Mouse (Mus musculus): ENCODE measurements around the gene Hmx3.

Hmx3 gene

DNA sequence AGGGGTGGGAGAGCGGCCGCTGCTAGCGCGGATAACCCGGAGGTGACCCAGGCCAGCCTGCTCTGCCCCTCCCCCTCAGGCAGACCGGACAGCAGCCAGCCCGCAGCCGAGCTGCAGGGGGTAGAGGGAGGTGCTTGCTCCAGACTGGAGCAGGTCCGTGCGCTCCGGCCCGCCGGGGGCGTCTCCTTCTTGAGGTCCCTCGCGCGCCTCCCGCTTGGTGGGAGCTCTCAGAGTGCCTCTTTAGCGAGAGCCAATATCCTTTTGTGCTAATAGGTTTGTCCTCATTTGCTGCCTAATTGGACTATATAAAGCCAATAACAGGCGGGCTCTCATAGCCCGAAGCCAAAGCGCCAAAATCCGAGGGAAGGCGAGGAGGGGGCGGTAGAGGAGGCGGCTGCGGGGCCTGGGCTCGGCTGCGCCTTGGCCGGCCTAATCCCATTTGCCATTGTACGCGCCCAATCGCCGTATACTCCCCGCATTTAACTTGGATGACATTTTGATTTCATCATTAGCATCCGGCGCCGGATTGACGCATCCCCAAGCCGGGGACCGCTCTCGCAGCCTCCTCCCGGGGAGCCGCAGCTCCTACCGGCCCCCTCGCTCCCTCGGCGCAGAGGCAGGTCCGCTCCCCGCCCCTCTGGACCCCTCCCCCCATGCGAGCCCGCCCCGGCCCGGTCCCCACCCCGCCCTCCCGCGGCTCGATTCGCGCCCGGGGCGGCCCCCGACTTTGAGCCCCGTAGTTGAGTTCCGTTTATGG is at the start of gene Hmx3:
Gene Hmx3 (plus strand): TSS at position 753 of the 757 bp plus-strand sequence.
- in situ Hi-C loops (cut with MboI; ENCODE audit: low sequenced_read_pairs) = no loop called here

DNA sequence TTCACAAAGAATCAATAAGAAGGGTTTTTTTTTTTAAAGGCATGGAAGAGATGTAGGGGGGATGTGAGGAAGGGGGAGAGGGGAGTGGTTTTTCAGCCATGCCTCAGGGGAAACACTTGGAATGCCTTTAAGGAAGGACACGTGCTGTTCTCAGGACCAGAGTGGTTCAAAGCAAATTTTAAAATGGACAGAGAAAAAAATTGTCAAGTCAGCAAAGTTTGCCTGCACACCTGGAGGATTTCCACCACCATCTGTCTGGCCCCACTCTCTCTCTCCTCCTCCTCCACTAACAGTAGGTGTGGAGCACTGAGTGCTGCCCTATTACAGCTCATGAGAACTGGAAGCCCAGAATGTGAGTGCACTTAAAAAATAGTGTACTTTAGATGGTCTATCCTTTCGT is 38.9 kb upstream of the Hmx3 start:
- in situ Hi-C loops (cut with MboI; ENCODE audit: low sequenced_read_pairs) = no loop called here

DNA sequence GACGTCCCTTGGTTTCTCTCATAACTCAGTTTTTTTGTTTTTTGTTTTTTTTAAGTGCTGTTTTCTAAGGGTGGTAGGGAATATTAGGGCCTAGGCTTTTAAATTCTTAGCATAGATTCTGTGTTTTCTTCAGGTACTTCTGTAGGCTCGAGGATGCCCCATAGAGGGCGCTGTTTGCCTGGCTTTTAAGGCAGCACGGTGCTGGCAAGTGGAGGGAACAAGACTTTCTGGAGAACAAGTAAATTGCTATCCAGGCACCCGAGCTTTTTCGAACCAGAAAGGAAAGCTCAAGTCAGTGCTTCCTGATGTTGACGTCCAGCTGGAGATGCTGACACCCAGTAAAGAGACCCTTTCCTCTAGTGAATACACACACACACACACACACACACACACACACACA is 2.7 kb upstream of the Hmx3 start:
- in situ Hi-C loops (cut with MboI; ENCODE audit: low sequenced_read_pairs) = loop anchor here (10.0 kb wide), 1 partner anchor 345 kb away; no protein-coding TSS in a partner anchor

DNA sequence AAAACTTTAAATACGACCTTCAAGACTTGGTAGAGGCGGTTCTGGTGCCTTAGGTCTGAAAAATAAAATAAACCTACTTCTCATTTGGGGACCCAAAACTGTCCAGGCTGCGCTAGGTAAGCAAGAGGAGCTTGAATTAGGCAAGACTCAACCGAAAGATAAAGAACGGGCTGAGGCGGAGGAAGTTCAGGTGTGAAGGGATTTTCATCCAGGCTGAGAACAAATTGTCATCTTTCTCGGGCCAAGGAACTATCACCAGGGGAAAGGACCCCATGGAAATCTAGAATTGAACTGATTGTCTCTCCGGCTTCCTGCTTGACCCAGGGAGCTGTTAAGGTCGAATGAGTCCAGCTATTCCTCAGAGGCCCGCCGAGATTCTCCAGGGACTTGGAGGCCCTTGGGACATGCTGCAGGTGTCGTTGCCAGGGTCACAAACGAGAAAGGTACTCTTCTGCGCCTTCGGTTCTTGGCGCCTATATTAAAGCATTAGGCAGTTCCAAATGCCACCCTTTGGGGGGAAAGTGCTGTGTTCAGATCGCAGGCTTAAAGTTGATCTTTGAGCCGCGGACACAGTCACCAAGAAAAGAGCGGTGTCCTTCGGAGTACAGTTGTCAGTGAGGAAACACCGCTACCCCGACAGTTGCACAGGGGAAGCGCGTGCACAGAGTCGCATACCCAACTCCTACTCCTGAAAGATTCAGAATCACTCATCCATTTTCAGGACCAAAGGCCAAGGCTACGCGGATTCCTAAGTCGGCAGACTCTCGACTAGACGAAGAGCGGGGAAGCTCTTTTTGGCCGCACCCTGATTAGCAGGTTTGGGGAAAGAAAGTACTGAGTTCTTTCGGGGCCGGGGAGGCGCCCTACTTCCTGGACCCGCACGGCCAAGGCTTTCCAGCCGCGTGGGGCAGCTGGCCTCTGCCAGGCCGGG is 1.2 kb upstream of the Hmx3 start:
- in situ Hi-C loops (cut with MboI; ENCODE audit: low sequenced_read_pairs) = no loop called here

DNA sequence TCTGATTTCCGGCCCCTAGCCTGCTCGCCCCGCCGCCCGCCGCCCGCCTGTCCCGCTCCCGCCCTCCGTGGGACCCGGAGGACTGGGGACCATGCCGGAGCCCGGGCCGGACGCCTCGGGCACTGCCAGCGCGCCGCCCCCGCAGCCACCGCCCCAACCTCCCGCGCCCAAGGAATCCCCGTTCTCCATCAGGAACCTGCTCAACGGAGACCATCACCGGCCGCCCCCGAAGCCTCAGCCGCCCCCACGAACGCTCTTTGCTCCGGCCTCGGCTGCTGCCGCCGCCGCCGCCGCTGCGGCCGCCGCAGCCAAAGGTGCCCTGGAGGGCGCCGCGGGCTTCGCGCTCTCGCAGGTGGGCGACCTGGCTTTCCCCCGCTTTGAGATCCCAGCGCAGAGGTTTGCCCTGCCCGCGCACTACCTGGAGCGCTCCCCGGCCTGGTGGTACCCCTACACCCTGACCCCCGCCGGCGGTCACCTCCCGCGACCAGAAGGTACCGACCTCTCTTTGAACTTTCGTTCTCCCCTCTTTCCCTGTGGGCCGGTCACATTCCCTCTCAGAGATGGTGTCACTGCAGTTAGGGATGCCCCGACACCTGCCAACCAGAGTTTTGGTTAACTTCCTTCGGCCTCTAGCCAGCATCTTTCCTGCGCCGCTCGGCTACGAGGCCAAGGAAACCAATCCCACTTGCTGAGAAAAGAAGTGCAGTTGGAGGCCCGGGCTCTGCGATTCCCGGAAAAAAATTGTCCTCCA is 380 bp downstream of the Hmx3 start:
- in situ Hi-C loops (cut with MboI; ENCODE audit: low sequenced_read_pairs) = no loop called here

DNA sequence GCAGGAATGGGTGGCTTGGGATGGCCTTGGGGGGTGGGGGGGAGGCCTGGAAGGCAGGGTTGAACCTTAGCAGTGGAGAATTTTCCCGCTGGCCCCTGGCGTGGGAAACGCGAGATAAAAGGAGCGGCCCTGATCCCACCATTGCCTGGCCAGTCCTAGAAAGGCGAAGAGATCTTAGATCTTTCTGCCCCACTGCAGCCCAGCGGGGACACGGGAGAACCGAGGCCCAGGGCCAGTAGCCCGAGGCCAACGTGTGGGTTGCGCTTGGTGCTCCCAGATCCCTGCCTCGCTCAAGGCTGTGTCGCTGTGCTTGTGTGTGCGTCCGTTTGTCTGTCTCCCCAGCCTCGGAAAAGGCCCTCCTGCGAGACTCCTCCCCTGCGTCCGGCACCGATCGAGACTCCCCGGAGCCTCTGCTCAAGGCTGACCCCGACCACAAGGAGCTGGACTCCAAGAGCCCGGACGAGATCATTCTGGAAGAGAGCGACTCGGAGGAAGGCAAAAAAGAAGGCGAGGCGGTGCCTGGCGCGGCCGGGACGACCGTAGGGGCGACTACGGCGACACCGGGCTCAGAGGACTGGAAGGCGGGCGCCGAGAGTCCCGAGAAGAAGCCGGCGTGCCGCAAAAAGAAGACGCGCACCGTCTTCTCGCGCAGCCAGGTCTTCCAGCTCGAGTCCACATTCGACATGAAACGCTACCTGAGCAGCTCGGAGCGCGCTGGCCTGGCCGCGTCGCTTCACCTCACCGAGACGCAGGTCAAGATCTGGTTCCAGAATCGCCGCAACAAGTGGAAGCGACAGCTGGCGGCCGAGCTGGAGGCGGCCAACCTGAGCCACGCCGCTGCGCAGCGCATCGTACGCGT is 1.2 kb downstream of the Hmx3 start:
- in situ Hi-C loops (cut with MboI; ENCODE audit: low sequenced_read_pairs) = no loop called here

DNA sequence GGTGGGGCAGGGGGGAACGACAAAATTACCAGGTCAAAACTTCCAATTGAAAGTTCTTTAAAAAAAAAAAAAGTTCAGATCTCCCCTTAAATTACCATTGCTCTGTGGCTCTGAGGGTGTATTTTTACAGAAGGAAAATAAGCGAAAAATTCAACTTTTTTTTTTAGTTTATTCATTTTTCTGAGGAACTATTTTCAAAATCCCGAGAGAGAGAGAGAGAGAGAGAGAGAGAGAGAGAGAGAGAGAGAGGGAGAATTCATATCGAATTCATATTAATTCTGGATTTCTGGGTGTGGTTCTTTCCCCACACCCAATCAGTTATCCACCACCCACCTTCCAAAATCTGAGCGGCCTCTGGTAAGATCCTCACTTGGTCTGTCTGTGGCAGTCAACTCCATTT is 2.2 kb downstream of the Hmx3 start:
- in situ Hi-C loops (cut with MboI; ENCODE audit: low sequenced_read_pairs) = no loop called here

DNA sequence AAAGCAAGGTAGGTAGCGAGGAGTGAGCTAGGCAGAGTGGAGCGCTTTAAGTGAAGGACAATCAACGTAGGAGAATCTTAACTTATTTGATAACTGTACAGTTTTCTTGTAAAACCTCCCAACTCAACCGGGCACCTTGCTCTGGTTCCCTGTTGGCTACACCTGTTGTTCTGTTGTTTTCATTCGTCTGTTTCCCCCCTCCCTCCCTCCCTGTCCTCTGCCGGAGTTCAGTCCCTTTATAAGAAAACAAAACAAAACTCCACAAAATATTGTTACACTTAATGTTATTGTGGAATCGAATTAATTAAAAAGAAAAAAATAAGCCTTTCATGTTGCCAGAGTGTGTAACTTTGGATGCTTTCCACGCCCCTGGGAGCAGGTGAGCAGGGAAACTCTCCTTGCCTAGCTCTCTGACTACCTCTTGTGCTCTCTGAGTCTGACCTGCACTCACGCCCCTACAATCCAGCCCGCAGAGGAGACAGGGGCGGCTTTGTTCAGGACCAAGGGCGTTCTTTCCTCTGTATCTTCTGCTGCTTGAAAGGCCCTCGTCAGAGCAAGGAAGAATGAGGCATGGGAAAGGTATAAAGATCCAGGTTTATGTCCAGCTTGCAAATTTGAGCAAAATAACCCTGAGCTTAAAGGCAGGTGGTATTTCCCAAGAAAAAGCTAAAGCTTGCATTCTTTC is 3.2 kb downstream of the Hmx3 start:
- in situ Hi-C loops (cut with MboI; ENCODE audit: low sequenced_read_pairs) = no loop called here

DNA sequence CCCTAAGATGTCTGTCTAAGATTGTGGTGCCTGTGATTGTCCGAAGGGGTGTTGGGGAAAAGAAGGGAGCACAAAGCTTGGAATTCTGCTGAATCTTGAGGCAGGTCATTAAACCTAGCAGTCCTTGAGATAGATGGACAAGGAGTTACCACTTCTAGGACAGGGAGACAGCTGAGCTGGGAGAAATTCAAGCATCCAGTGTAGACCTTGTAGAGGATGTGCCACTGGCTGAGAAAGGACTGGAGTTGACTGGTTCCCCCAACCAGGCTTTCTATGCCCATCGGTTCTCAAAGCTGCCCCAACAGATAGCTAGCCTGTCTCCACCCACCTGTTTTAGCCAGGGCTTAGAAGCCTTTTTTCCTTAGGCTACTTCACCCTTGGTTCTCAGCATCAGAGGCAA is 3.8 kb downstream of the Hmx3 start:
- in situ Hi-C loops (cut with MboI; ENCODE audit: low sequenced_read_pairs) = no loop called here

DNA sequence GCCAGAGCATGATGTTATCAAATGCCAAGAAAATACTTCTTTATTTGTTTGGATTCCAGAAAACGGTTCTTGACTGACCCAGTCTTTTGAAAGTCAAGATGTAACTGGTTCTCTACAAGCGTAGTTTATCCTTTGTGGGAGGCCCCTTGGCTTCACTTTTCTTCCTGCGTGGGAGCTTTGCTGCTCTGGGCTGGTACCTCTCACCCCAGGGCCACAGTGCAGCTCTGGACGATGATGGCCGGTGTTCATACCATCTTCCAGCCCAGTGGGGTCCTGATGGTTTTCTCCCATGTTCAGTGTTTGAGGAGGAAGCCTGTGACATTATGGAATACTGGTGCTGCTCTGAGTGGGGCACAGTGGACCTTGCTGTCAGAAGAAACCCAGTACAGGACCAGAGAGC is 4.8 kb downstream of the Hmx3 start:
- in situ Hi-C loops (cut with MboI; ENCODE audit: low sequenced_read_pairs) = no loop called here

DNA sequence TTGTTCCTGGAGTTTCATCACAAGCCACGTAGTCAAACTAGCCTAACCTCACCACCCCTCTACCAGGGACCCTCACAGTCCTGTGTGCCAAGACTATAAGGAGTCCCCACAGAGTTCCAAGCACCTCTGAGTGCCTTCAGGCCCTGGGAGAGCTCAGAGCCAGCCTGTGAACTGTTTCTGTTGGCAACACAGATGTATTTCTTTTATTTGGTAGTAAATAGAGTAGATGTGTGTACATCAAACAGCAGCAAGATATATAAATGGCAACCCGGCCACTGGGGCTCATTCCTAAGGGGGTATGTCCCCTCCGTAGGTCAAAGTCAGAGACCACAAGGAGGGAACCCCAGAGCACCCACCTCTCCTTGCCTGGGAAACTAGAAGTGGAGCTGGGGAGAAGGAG is 5.8 kb downstream of the Hmx3 start, which contains the start of gene Hmx2:
Gene Hmx2 (plus strand): TSS at position 301 of the 400 bp plus-strand sequence.
- in situ Hi-C loops (cut with MboI; ENCODE audit: low sequenced_read_pairs) = no loop called here

DNA sequence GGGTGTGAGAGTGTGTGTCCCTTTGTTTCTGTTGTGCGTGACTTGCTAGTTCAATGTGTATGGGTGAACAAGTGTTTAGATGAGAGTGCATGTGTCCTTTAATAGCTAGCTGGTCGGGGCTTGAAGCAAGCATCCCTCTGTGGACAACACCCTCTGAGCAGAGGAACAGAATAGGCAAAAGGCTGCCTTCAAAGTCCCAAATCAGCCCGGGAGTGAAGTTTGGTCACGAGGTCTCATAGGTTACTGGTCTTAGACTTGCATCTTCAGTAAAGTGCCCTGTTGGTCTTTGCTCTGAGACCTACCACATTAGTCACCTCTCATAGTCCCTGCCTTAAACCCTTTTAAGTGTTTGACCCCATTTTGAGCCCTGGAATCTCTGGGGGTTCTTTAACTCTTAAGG is 8.8 kb downstream of the Hmx3 start:
- in situ Hi-C loops (cut with MboI; ENCODE audit: low sequenced_read_pairs) = no loop called here

DNA sequence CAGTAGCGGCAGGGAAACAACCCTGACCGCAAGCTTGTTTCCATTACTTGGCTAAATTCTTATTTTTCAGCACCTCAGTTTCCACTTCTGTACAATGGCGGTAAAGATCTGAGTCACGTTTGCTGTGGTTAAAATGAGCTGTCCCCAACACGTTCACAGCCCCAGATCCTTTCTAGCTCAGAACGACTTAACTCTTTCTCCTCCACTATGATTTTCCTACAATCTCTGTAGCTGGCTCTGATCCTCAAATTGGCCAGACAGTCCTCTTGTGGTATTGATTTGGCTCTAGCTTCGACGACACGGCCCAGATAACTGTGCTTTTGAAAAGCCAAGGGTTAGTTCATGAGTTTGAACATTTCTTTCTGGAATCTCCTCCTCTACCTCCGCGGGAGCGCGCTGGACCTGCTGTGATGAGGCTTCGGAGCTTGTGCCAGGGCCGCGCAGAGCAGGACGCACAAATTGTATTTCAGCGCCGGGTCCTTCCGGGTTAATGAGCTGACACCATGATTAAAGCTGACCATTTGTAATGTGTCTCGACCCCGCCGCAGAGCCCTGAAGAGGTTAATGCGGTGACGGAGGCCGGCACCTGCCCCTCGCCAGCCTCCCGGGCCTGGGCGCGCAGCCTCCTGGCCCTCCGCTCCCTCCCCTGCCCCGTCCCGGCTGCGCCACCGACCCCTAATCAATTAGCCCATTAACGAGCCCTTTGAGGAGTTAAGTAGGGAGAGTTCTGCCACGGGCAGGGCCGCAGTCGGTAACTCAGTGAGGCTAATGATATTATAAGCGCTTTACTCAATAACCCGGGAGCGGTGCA is 9.5 kb downstream of the Hmx3 start:
- in situ Hi-C loops (cut with MboI; ENCODE audit: low sequenced_read_pairs) = no loop called here

DNA sequence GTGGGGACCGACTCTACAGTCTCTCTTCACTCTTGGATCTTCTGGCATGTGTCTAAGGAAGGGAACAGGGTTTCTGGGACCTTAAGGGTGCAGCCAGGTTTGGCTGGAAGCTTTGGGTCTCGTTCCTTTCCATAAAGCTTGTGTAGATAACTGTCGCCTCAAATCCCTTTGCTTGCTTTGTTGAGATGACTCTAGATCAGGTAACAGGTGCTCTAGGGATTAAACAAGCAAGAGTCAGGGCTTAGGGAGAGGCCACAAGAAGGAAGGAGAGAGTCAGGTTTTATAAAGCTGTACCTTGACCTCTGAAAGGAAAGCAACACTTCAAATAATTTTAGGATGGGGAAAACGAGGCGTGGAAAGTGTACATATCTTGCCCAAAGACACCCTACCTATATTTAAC is 10.1 kb downstream of the Hmx3 start:
- in situ Hi-C loops (cut with MboI; ENCODE audit: low sequenced_read_pairs) = no loop called here

DNA sequence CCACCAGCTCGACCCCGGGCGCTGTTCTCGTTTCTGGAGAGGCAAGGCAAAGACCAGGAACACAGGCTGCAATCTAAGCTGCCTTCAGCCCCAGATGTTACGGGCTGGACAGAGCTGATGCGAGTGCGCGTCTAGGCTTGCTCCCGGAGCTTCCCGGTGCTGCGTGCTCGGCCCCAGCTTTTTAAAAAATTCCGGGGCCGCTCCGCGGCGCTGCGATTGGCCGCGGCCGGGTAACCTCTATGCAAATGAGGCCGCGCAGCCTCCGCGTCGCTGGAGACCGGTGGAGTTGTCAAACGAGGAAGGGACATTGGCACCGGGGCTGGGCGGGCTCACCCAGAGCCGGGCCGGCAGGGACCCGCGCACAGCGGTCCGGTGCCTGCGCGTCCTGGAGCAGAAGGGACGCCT is 11.1 kb downstream of the Hmx3 start:
- in situ Hi-C loops (cut with MboI; ENCODE audit: low sequenced_read_pairs) = no loop called here

DNA sequence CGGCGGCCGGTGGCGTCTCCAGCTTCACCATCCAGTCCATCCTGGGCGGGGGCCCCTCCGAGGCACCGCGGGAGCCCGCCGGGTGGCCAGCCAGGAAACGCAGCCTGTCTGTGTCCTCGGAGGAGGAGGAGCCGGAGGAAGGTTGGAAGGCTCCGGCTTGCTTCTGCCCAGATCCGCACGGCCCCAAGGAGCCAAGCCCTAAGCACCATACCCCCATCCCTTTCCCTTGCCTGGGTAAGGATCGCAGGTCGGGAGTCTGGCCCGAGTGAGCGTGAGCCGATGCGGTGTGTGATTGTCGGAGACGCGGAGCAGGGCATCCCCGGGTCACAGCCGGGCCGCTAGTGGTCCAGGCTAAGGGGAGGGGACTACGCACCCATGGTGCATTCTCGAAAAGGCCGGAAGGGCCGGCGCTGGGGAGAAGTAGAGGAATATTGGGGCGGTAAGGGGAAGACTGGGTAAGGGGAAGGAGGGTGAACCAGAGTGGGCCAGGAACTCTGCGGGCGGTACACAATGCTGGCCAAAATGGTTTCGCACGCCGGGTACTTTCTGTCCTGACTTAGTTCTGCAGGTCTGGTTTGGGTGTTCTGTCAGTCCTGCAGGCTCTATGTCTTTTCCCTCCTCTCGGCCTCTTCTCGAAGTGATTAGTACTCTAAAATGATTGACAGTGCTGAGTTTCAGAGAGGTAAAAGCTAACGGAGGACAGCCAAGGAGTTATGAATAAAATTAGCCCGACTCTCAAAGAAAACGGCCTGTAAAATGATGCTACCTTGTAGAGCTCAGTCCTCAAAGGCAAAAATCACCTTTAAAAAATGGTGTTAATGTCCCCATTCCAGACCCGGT is 11.9 kb downstream of the Hmx3 start:
- in situ Hi-C loops (cut with MboI; ENCODE audit: low sequenced_read_pairs) = no loop called here

DNA sequence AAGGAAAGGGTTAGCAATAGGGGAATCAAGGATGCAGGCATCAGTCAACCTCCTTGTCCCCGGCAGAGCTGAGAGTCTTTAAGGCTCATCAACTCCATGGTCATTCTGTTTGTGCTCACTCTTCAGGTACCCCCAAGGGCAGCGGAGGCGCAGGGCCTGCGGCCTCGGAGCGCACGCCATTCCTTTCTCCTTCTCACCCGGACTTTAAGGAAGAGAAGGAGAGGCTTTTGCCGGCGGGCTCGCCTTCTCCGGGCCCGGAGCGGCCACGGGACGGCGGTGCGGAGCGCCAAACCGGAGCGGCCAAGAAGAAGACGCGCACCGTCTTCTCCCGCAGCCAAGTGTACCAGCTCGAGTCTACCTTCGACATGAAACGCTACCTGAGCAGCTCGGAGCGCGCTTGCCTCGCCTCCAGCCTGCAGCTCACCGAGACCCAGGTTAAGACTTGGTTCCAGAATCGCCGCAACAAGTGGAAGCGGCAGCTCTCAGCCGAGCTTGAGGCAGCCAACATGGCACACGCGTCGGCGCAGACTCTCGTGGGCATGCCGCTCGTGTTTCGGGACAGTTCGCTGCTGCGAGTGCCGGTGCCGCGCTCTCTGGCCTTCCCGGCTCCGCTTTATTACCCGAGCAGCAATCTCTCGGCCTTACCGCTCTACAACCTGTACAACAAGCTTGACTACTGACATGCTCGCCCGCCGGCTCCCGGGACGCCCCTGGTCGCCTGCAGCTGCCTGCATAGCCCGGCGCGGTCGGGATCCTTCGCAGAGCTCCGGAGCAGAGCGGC is 12.8 kb downstream of the Hmx3 start:
- in situ Hi-C loops (cut with MboI; ENCODE audit: low sequenced_read_pairs) = no loop called here

Measured in CH12F3 (cell line).